Mouse (Mus musculus): ENCODE measurements around the gene Dnph1. TPM values are rescaled to one million over a fixed set of nuclear protein-coding genes. Genes with fewer than 3 reads are reported as not detected.
"Not testable (repeated sequence)": the region's sequence is repeated elsewhere in the genome, so short reads cannot be mapped to it uniquely, and the experiment has no call there.

The Dnph1 gene
- polyA plus RNA-seq, 1 experiment, result 2.0 TPM

GRCm38 (mm10) chr17:46495486-46495885 lies 1.0 kb upstream of the Dnph1 start:
- peak; percentile 14 for DNase-seq
- peaks cover 3% of the 10 kb centered on the region; the same call in 1 of the 2 replicates for H3K4me1 ChIP-seq (ENCODE audit: control insufficient read depth, insufficient read depth, low read length)
- 54% methylated on average over 5 of the region's 5 CpGs for WGBS
- no peak overlapping the region for H3K4me3 ChIP-seq (replicated peaks; ENCODE audit: extremely low read depth, low read depth, low read length)
- TF ChIP-seq CTCF (IDR thresholded peaks at IDR 0.05; ENCODE audit: insufficient read depth, low read length), result no peak
- TF ChIP-seq POLR2A (IDR thresholded peaks at IDR 0.05; ENCODE audit: borderline replicate concordance, extremely low read depth, low read depth, low read length), result no peak

- H3K4me3 ChIP-seq (replicated peaks; ENCODE audit: extremely low read depth, low read depth, low read length); DNase-seq; H3K4me1 ChIP-seq (ENCODE audit: control insufficient read depth, insufficient read depth, low read length): not testable (repeated sequence)
These were observed 430 bp upstream of the Dnph1 start for GRCm38 (mm10) chr17:46496081-46496480.

- DNase-seq, result no peak
- no peak overlapping the region for H3K4me3 ChIP-seq (replicated peaks; ENCODE audit: extremely low read depth, low read depth, low read length)
- 60% methylated on average over 8 of the region's 8 CpGs for WGBS
These were observed 1.4 kb downstream of the Dnph1 start for GRCm38 (mm10) chr17:46497956-46498355.

GRCm38 (mm10) chr17:46502775-46503174 lies 6.3 kb downstream of the Dnph1 start:
- Histone ChIP-seq H3K4me1 (ENCODE audit: control insufficient read depth, insufficient read depth, low read length) (no peaks in the 10 kb centered on the region), H3K4me3 (replicated peaks; ENCODE audit: extremely low read depth, low read depth, low read length) (no peak overlapping the region)
- TF ChIP-seq POLR2A (IDR thresholded peaks at IDR 0.05; ENCODE audit: borderline replicate concordance, extremely low read depth, low read depth, low read length) (no peak), CTCF (IDR thresholded peaks at IDR 0.05; ENCODE audit: insufficient read depth, low read length) (no peak)
- WGBS, result 80% methylated on average over 2 of the region's 2 CpGs
- DNase-seq, result no peak

More at GRCm38 (mm10) chr17:46497956-46498355, 1.4 kb downstream of the Dnph1 start:
- H3K4me1 ChIP-seq (ENCODE audit: control insufficient read depth, insufficient read depth, low read length), result peaks cover 3% of the 10 kb centered on the region; the same call in 1 of the 2 replicates
- TF ChIP-seq CTCF (IDR thresholded peaks at IDR 0.05; ENCODE audit: insufficient read depth, low read length) (no peak), POLR2A (IDR thresholded peaks at IDR 0.05; ENCODE audit: borderline replicate concordance, extremely low read depth, low read depth, low read length) (no peak)

GRCm38 (mm10) chr17:46503847-46504638 lies 7.5 kb downstream of the Dnph1 start:
- 78% methylated on average over 14 of the region's 14 CpGs for WGBS
- no peak for TF ChIP-seq CTCF (IDR thresholded peaks at IDR 0.05; ENCODE audit: insufficient read depth, low read length)
- TF ChIP-seq POLR2A (IDR thresholded peaks at IDR 0.05; ENCODE audit: borderline replicate concordance, extremely low read depth, low read depth, low read length), result no peak
- no peak for DNase-seq
- Histone ChIP-seq H3K4me1 (ENCODE audit: control insufficient read depth, insufficient read depth, low read length) (no peaks in the 10 kb centered on the region), H3K4me3 (replicated peaks; ENCODE audit: extremely low read depth, low read depth, low read length) (no peak overlapping the region)

GRCm38 (mm10) chr17:46505617-46506016 lies 9.1 kb downstream of the Dnph1 start:
- no peak for DNase-seq
- 90% methylated on average over 3 of the region's 3 CpGs for WGBS

GRCm38 (mm10) chr17:46511059-46511710 lies 14.7 kb downstream of the Dnph1 start:
- Histone ChIP-seq H3K4me1 (ENCODE audit: control insufficient read depth, insufficient read depth, low read length) (no peaks in the 10 kb centered on the region), H3K4me3 (replicated peaks; ENCODE audit: extremely low read depth, low read depth, low read length) (no peak overlapping the region)
- TF ChIP-seq CTCF (IDR thresholded peaks at IDR 0.05; ENCODE audit: insufficient read depth, low read length) (no peak), POLR2A (IDR thresholded peaks at IDR 0.05; ENCODE audit: borderline replicate concordance, extremely low read depth, low read depth, low read length) (no peak)
- WGBS, result 64% methylated on average over 11 of the region's 11 CpGs
- DNase-seq, result no peak

More at GRCm38 (mm10) chr17:46505617-46506016, 9.1 kb downstream of the Dnph1 start:
- H3K4me1 ChIP-seq (ENCODE audit: control insufficient read depth, insufficient read depth, low read length), result no peaks in the 10 kb centered on the region
- no peak overlapping the region for H3K4me3 ChIP-seq (replicated peaks; ENCODE audit: extremely low read depth, low read depth, low read length)
- TF ChIP-seq CTCF (IDR thresholded peaks at IDR 0.05; ENCODE audit: insufficient read depth, low read length) (no peak), POLR2A (IDR thresholded peaks at IDR 0.05; ENCODE audit: borderline replicate concordance, extremely low read depth, low read depth, low read length) (no peak)

- Histone ChIP-seq H3K4me3 (replicated peaks; ENCODE audit: extremely low read depth, low read depth, low read length) (no peak overlapping the region), H3K4me1 (ENCODE audit: control insufficient read depth, insufficient read depth, low read length) (no peaks in the 10 kb centered on the region)
- 54% methylated on average over 2 of the region's 2 CpGs for WGBS
- TF ChIP-seq CTCF (IDR thresholded peaks at IDR 0.05; ENCODE audit: insufficient read depth, low read length) (no peak), POLR2A (IDR thresholded peaks at IDR 0.05; ENCODE audit: borderline replicate concordance, extremely low read depth, low read depth, low read length) (no peak)
- DNase-seq, result no peak
These were observed 16.8 kb downstream of the Dnph1 start for GRCm38 (mm10) chr17:46513329-46513728.

- DNase-seq, result no peak
- Histone ChIP-seq H3K4me1 (ENCODE audit: control insufficient read depth, insufficient read depth, low read length) (no peaks in the 10 kb centered on the region), H3K4me3 (replicated peaks; ENCODE audit: extremely low read depth, low read depth, low read length) (no peak overlapping the region)
- WGBS, result 70% methylated on average over 10 of the region's 10 CpGs
- TF ChIP-seq POLR2A (IDR thresholded peaks at IDR 0.05; ENCODE audit: borderline replicate concordance, extremely low read depth, low read depth, low read length), result no peak
- TF ChIP-seq CTCF (IDR thresholded peaks at IDR 0.05; ENCODE audit: insufficient read depth, low read length), result no peak
These were observed 23.5 kb downstream of the Dnph1 start for GRCm38 (mm10) chr17:46519971-46520370.

All from lung, adult 2 months (tissue).